Mouse (Mus musculus): Measurements from ENCODE around the gene Nlk. TPM values are rescaled to one million over a fixed set of nuclear protein-coding genes. Genes with fewer than 3 reads are reported as not detected.
"Not testable (repeated sequence)": the region's sequence is repeated elsewhere in the genome, so short reads cannot be mapped to it uniquely, and the experiment has no call there.

The Nlk gene
- polyA plus RNA-seq, 1 experiment from 2014 or later = 3.2 TPM

- 76% methylated on average over 2 of the region's 2 CpGs for WGBS (ENCODE audit: insufficient replicate concordance)
Measured at GRCm38 (mm10) chr11:78649143-78649542, 48.0 kb downstream of the Nlk start.

GRCm38 (mm10) chr11:78648405-78648804, 48.8 kb downstream of the Nlk start:
- not testable (repeated sequence) for H3K9ac ChIP-seq (ENCODE audit: low read depth, low read length); H3K4me1 ChIP-seq (ENCODE audit: control insufficient read depth, low read depth, low read length); H3K4me3 ChIP-seq (ENCODE audit: low read depth, low read length); H3K27me3 ChIP-seq (ENCODE audit: control insufficient read depth, insufficient read depth, low read depth, low read length); H3K27ac ChIP-seq (ENCODE audit: low read length); H3K36me3 ChIP-seq (ENCODE audit: control insufficient read depth, insufficient read depth); ATAC-seq (ENCODE audit: low read depth); H3K4me2 ChIP-seq (ENCODE audit: low read depth, low read length); H3K9me3 ChIP-seq (replicated peaks; ENCODE audit: control insufficient read depth, low read length)
- WGBS (ENCODE audit: insufficient replicate concordance) = 93% methylated on average over 1 of the region's 1 CpGs

More at GRCm38 (mm10) chr11:78649143-78649542, 48.0 kb downstream of the Nlk start:
- Histone ChIP-seq H3K9ac (ENCODE audit: low read depth, low read length) (no peak overlapping the region), H3K4me2 (ENCODE audit: low read depth, low read length) (no peak overlapping the region), H3K4me1 (ENCODE audit: control insufficient read depth, low read depth, low read length) (no peaks in the 10 kb centered on the region), H3K36me3 (ENCODE audit: control insufficient read depth, insufficient read depth) (no peaks in the 10 kb centered on the region), H3K27me3 (ENCODE audit: control insufficient read depth, insufficient read depth, low read depth, low read length) (no peaks in the 10 kb centered on the region), H3K9me3 (replicated peaks; ENCODE audit: control insufficient read depth, low read length) (no peaks in the 10 kb centered on the region), H3K4me3 (ENCODE audit: low read depth, low read length) (no peak overlapping the region), H3K27ac (ENCODE audit: low read length) (no peak overlapping the region)
- ATAC-seq (ENCODE audit: low read depth) = no peak

- ATAC-seq (ENCODE audit: low read depth) = no peak
- WGBS (ENCODE audit: insufficient replicate concordance) = 78% methylated on average over 7 of the region's 7 CpGs
- H3K4me2 ChIP-seq (ENCODE audit: low read depth, low read length) = no peak overlapping the region
Measured at GRCm38 (mm10) chr11:78643746-78644145, 53.4 kb downstream of the Nlk start.

GRCm38 (mm10) chr11:78642151-78642550, 55.0 kb downstream of the Nlk start:
- Histone ChIP-seq H3K4me3 (ENCODE audit: low read depth, low read length) (no peak overlapping the region), H3K9me3 (replicated peaks; ENCODE audit: control insufficient read depth, low read length) (no peaks in the 10 kb centered on the region), H3K27me3 (ENCODE audit: control insufficient read depth, insufficient read depth, low read depth, low read length) (no peaks in the 10 kb centered on the region), H3K27ac (ENCODE audit: low read length) (no peak overlapping the region), H3K4me1 (ENCODE audit: control insufficient read depth, low read depth, low read length) (no peaks in the 10 kb centered on the region), H3K9ac (ENCODE audit: low read depth, low read length) (no peak overlapping the region), H3K4me2 (ENCODE audit: low read depth, low read length) (no peak overlapping the region), H3K36me3 (ENCODE audit: control insufficient read depth, insufficient read depth) (no peaks in the 10 kb centered on the region)
- ATAC-seq (ENCODE audit: low read depth) = no peak
- WGBS (ENCODE audit: insufficient replicate concordance) = 71% methylated on average over 3 of the region's 3 CpGs

More at GRCm38 (mm10) chr11:78643746-78644145, 53.4 kb downstream of the Nlk start:
- no peak overlapping the region for H3K4me3 ChIP-seq (ENCODE audit: low read depth, low read length)
- H3K9me3 ChIP-seq (replicated peaks; ENCODE audit: control insufficient read depth, low read length) = no peaks in the 10 kb centered on the region
- no peaks in the 10 kb centered on the region for H3K27me3 ChIP-seq (ENCODE audit: control insufficient read depth, insufficient read depth, low read depth, low read length)
- no peak overlapping the region for H3K9ac ChIP-seq (ENCODE audit: low read depth, low read length)
- H3K36me3 ChIP-seq (ENCODE audit: control insufficient read depth, insufficient read depth) = no peaks in the 10 kb centered on the region
- no peak overlapping the region for H3K27ac ChIP-seq (ENCODE audit: low read length)
- no peaks in the 10 kb centered on the region for H3K4me1 ChIP-seq (ENCODE audit: control insufficient read depth, low read depth, low read length)

- Histone ChIP-seq H3K9ac (ENCODE audit: low read depth, low read length) (no peak overlapping the region), H3K36me3 (ENCODE audit: control insufficient read depth, insufficient read depth) (no peaks in the 10 kb centered on the region), H3K9me3 (replicated peaks; ENCODE audit: control insufficient read depth, low read length) (no peaks in the 10 kb centered on the region), H3K4me1 (ENCODE audit: control insufficient read depth, low read depth, low read length) (no peaks in the 10 kb centered on the region), H3K27ac (ENCODE audit: low read length) (no peak overlapping the region), H3K4me3 (ENCODE audit: low read depth, low read length) (no peak overlapping the region), H3K27me3 (ENCODE audit: control insufficient read depth, insufficient read depth, low read depth, low read length) (no peaks in the 10 kb centered on the region), H3K4me2 (ENCODE audit: low read depth, low read length) (no peak overlapping the region)
- no peak for ATAC-seq (ENCODE audit: low read depth)
- WGBS (ENCODE audit: insufficient replicate concordance) = 68% methylated on average over 3 of the region's 3 CpGs
Measured at GRCm38 (mm10) chr11:78641088-78641487, 56.1 kb downstream of the Nlk start.

GRCm38 (mm10) chr11:78632782-78633181, 64.4 kb downstream of the Nlk start:
- Histone ChIP-seq H3K27ac (ENCODE audit: low read length) (no peak overlapping the region), H3K4me1 (ENCODE audit: control insufficient read depth, low read depth, low read length) (no peaks in the 10 kb centered on the region), H3K4me3 (ENCODE audit: low read depth, low read length) (no peak overlapping the region), H3K9me3 (replicated peaks; ENCODE audit: control insufficient read depth, low read length) (no peaks in the 10 kb centered on the region), H3K36me3 (ENCODE audit: control insufficient read depth, insufficient read depth) (no peaks in the 10 kb centered on the region), H3K27me3 (ENCODE audit: control insufficient read depth, insufficient read depth, low read depth, low read length) (no peaks in the 10 kb centered on the region), H3K9ac (ENCODE audit: low read depth, low read length) (no peak overlapping the region), H3K4me2 (ENCODE audit: low read depth, low read length) (no peak overlapping the region)
- ATAC-seq (ENCODE audit: low read depth) = no peak
- 64% methylated on average over 2 of the region's 2 CpGs for WGBS (ENCODE audit: insufficient replicate concordance)

- Histone ChIP-seq H3K9ac (ENCODE audit: low read depth, low read length) (no peak overlapping the region), H3K4me3 (ENCODE audit: low read depth, low read length) (no peak overlapping the region), H3K4me2 (ENCODE audit: low read depth, low read length) (no peak overlapping the region), H3K27ac (ENCODE audit: low read length) (no peak overlapping the region), H3K27me3 (ENCODE audit: control insufficient read depth, insufficient read depth, low read depth, low read length) (no peaks in the 10 kb centered on the region), H3K36me3 (ENCODE audit: control insufficient read depth, insufficient read depth) (no peaks in the 10 kb centered on the region), H3K9me3 (replicated peaks; ENCODE audit: control insufficient read depth, low read length) (no peaks in the 10 kb centered on the region), H3K4me1 (ENCODE audit: control insufficient read depth, low read depth, low read length) (no peaks in the 10 kb centered on the region)
- no peak for ATAC-seq (ENCODE audit: low read depth)
- WGBS (ENCODE audit: insufficient replicate concordance) = 75% methylated on average over 3 of the region's 3 CpGs
Measured at GRCm38 (mm10) chr11:78628871-78629270, 68.3 kb downstream of the Nlk start.

- Histone ChIP-seq H3K9ac (ENCODE audit: low read depth, low read length) (no peak overlapping the region), H3K4me1 (ENCODE audit: control insufficient read depth, low read depth, low read length) (no peaks in the 10 kb centered on the region), H3K36me3 (ENCODE audit: control insufficient read depth, insufficient read depth) (no peaks in the 10 kb centered on the region), H3K27ac (ENCODE audit: low read length) (no peak overlapping the region), H3K4me3 (ENCODE audit: low read depth, low read length) (no peak overlapping the region), H3K27me3 (ENCODE audit: control insufficient read depth, insufficient read depth, low read depth, low read length) (no peaks in the 10 kb centered on the region), H3K4me2 (ENCODE audit: low read depth, low read length) (no peak overlapping the region), H3K9me3 (replicated peaks; ENCODE audit: control insufficient read depth, low read length) (no peaks in the 10 kb centered on the region)
- no peak for ATAC-seq (ENCODE audit: low read depth)
- 22% methylated on average over 3 of the region's 3 CpGs for WGBS (ENCODE audit: insufficient replicate concordance)
Measured at GRCm38 (mm10) chr11:78624377-78624776, 72.8 kb downstream of the Nlk start.

GRCm38 (mm10) chr11:78621926-78622325, 75.2 kb downstream of the Nlk start:
- Histone ChIP-seq H3K27ac (ENCODE audit: low read length) (no peak overlapping the region), H3K4me1 (ENCODE audit: control insufficient read depth, low read depth, low read length) (no peaks in the 10 kb centered on the region)

GRCm38 (mm10) chr11:78620179-78620578, 77.0 kb downstream of the Nlk start:
- Histone ChIP-seq H3K27me3 (ENCODE audit: control insufficient read depth, insufficient read depth, low read depth, low read length) (no peaks in the 10 kb centered on the region), H3K4me2 (ENCODE audit: low read depth, low read length) (no peak overlapping the region), H3K4me1 (ENCODE audit: control insufficient read depth, low read depth, low read length) (no peaks in the 10 kb centered on the region), H3K9ac (ENCODE audit: low read depth, low read length) (no peak overlapping the region), H3K4me3 (ENCODE audit: low read depth, low read length) (no peak overlapping the region), H3K36me3 (ENCODE audit: control insufficient read depth, insufficient read depth) (no peaks in the 10 kb centered on the region), H3K9me3 (replicated peaks; ENCODE audit: control insufficient read depth, low read length) (no peaks in the 10 kb centered on the region), H3K27ac (ENCODE audit: low read length) (no peak overlapping the region)
- 39% methylated on average over 3 of the region's 3 CpGs for WGBS (ENCODE audit: insufficient replicate concordance)
- ATAC-seq (ENCODE audit: low read depth) = no peak

More at GRCm38 (mm10) chr11:78621926-78622325, 75.2 kb downstream of the Nlk start:
- no peaks in the 10 kb centered on the region for H3K36me3 ChIP-seq (ENCODE audit: control insufficient read depth, insufficient read depth)
- H3K4me3 ChIP-seq (ENCODE audit: low read depth, low read length) = no peak overlapping the region
- H3K9me3 ChIP-seq (replicated peaks; ENCODE audit: control insufficient read depth, low read length) = no peaks in the 10 kb centered on the region
- no peak overlapping the region for H3K4me2 ChIP-seq (ENCODE audit: low read depth, low read length)
- H3K9ac ChIP-seq (ENCODE audit: low read depth, low read length) = no peak overlapping the region
- ATAC-seq (ENCODE audit: low read depth) = no peak
- H3K27me3 ChIP-seq (ENCODE audit: control insufficient read depth, insufficient read depth, low read depth, low read length) = no peaks in the 10 kb centered on the region
